Mouse (Mus musculus): Measurements from ENCODE around the gene Cpeb4. TPM values are rescaled to one million over a fixed set of nuclear protein-coding genes. Genes with fewer than 3 reads are reported as not detected.

The Cpeb4 gene
- polyA plus RNA-seq, 1 experiment from 2014 or later, result 14.8 TPM

GRCm38 (mm10) chr11:31867976-31868375 is 4.0 kb upstream of the Cpeb4 start:
- peaks cover 0 to 3% of the 10 kb centered on the region in 2 experiments; a peak in 1 of 4 replicates for H3K4me1 ChIP-seq (ENCODE audit: control insufficient read depth in 2 of 2, insufficient read depth in 2 of 2, low read length in 2 of 2)
- no peak overlapping the region for H3K4me3 ChIP-seq (ENCODE audit: control insufficient read depth in 1 of 2, insufficient read depth in 1 of 2, low read depth in 1 of 2, low read length in 2 of 2)
- H3K9ac ChIP-seq (ENCODE audit: low read length), result no peak overlapping the region
- no peaks in the 10 kb centered on the region for H3K9me3 ChIP-seq (ENCODE audit: control insufficient read depth, low read length)
- ATAC-seq (ENCODE audit: insufficient number of reproducible peaks, insufficient read depth, low FRiP score, low read depth), result no peak
- no peak overlapping the region for H3K4me2 ChIP-seq (ENCODE audit: low read length)
- no peaks in the 10 kb centered on the region for H3K36me3 ChIP-seq (ENCODE audit: control insufficient read depth, insufficient read depth, low read length)
- 76% methylated on average over 4 of the region's 4 CpGs for WGBS
- H3K27me3 ChIP-seq (ENCODE audit: control insufficient read depth, insufficient read depth, low read length), result no peaks in the 10 kb centered on the region
- H3K27ac ChIP-seq (replicated peaks in 1 of 2; ENCODE audit: control insufficient read depth in 1 of 2, insufficient read depth in 1 of 2, low read depth in 2 of 2, low read length in 2 of 2), result no peak overlapping the region

GRCm38 (mm10) chr11:31870285-31871010 is 1.6 kb upstream of the Cpeb4 start:
- peak overlapping the region; percentile 90 for H3K9ac ChIP-seq (ENCODE audit: low read length)
- peak overlapping the region; percentile 82 for H3K4me2 ChIP-seq (ENCODE audit: low read length)
- no peaks in the 10 kb centered on the region for H3K9me3 ChIP-seq (ENCODE audit: control insufficient read depth, low read length)
- H3K36me3 ChIP-seq (ENCODE audit: control insufficient read depth, insufficient read depth, low read length), result no peaks in the 10 kb centered on the region; the same call in 1 of the 2 replicates
- peaks cover 0 to 9% of the 10 kb centered on the region in 2 experiments; a peak in 2 of 4 replicates for H3K4me1 ChIP-seq (ENCODE audit: control insufficient read depth in 2 of 2, insufficient read depth in 2 of 2, low read length in 2 of 2)
- H3K27ac ChIP-seq (replicated peaks in 1 of 2; ENCODE audit: control insufficient read depth in 1 of 2, insufficient read depth in 1 of 2, low read depth in 2 of 2, low read length in 2 of 2), result peak overlapping the region; percentile 92 to 96
- peak overlapping the region; percentile 89 for H3K4me3 ChIP-seq (ENCODE audit: control insufficient read depth in 1 of 2, insufficient read depth in 1 of 2, low read depth in 1 of 2, low read length in 2 of 2)
- H3K27me3 ChIP-seq (ENCODE audit: control insufficient read depth, insufficient read depth, low read length), result no peaks in the 10 kb centered on the region
- WGBS, result under 1% methylated on average over 53 of the region's 53 CpGs
- peak; percentile 100 for ATAC-seq (ENCODE audit: insufficient number of reproducible peaks, insufficient read depth, low FRiP score, low read depth)

- H3K36me3 ChIP-seq (ENCODE audit: control insufficient read depth, insufficient read depth, low read length), result no peaks in the 10 kb centered on the region; the same call in 1 of the 2 replicates
- H3K4me2 ChIP-seq (ENCODE audit: low read length), result peak overlapping the region; percentile 82
- no peak for ATAC-seq (ENCODE audit: insufficient number of reproducible peaks, insufficient read depth, low FRiP score, low read depth)
- peak overlapping the region; percentile 90 for H3K9ac ChIP-seq (ENCODE audit: low read length)
- H3K27me3 ChIP-seq (ENCODE audit: control insufficient read depth, insufficient read depth, low read length), result no peaks in the 10 kb centered on the region
- H3K4me3 ChIP-seq (ENCODE audit: control insufficient read depth in 1 of 2, insufficient read depth in 1 of 2, low read depth in 1 of 2, low read length in 2 of 2), result peak overlapping the region; percentile 89
- H3K9me3 ChIP-seq (ENCODE audit: control insufficient read depth, low read length), result no peaks in the 10 kb centered on the region
- 0% methylated on average over 21 of the region's 21 CpGs for WGBS
- peak overlapping the region; percentile 54 to 92 for H3K27ac ChIP-seq (replicated peaks in 1 of 2; ENCODE audit: control insufficient read depth in 1 of 2, insufficient read depth in 1 of 2, low read depth in 2 of 2, low read length in 2 of 2)
- peaks cover 0 to 12% of the 10 kb centered on the region in 2 experiments; a peak in 2 of 4 replicates for H3K4me1 ChIP-seq (ENCODE audit: control insufficient read depth in 2 of 2, insufficient read depth in 2 of 2, low read length in 2 of 2)
Observed at GRCm38 (mm10) chr11:31871135-31871541, 873 bp upstream of the Cpeb4 start.

DNA sequence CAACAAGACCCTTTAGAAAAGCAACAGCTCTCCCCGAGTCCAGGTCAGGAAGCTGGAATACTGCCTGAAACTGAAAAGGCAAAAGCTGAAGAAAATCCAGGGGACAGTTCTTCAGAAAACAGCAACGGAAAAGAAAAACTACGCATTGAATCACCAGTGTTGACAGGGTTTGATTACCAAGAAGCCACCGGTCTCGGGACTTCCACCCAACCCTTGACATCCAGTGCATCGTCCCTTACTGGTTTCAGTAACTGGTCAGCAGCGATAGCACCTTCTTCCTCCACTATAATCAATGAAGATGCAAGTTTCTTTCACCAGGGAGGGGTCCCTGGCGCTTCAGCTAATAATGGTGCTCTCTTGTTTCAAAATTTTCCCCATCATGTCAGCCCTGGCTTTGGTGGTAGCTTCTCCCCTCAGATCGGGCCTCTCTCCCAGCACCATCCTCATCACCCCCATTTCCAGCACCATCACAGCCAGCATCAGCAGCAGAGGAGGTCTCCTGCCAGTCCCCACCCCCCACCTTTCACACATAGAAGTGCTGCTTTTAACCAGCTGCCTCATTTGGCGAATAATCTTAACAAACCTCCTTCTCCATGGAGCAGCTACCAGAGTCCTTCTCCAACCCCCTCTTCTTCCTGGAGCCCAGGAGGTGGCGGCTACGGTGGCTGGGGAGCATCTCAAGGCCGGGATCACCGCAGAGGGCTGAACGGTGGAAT is 693 bp downstream of the Cpeb4 start:
- H3K9ac ChIP-seq (ENCODE audit: low read length), result peak overlapping the region; percentile 72
- peak overlapping the region; percentile 82 for H3K4me2 ChIP-seq (ENCODE audit: low read length)
- H3K4me3 ChIP-seq (ENCODE audit: control insufficient read depth in 1 of 2, insufficient read depth in 1 of 2, low read depth in 1 of 2, low read length in 2 of 2), result peak overlapping the region; percentile 59 to 89
- H3K36me3 ChIP-seq (ENCODE audit: control insufficient read depth, insufficient read depth, low read length), result no peaks in the 10 kb centered on the region; the same call in 1 of the 2 replicates
- peak overlapping the region; percentile 55 to 72 for H3K27ac ChIP-seq (replicated peaks in 1 of 2; ENCODE audit: control insufficient read depth in 1 of 2, insufficient read depth in 1 of 2, low read depth in 2 of 2, low read length in 2 of 2)
- 12% methylated on average over 15 of the region's 15 CpGs for WGBS
- H3K9me3 ChIP-seq (ENCODE audit: control insufficient read depth, low read length), result no peaks in the 10 kb centered on the region
- peaks cover 0 to 18% of the 10 kb centered on the region in 2 experiments; a peak in 3 of 4 replicates for H3K4me1 ChIP-seq (ENCODE audit: control insufficient read depth in 2 of 2, insufficient read depth in 2 of 2, low read length in 2 of 2)
- H3K27me3 ChIP-seq (ENCODE audit: control insufficient read depth, insufficient read depth, low read length), result no peaks in the 10 kb centered on the region
- ATAC-seq (ENCODE audit: insufficient number of reproducible peaks, insufficient read depth, low FRiP score, low read depth), result no peak

DNA sequence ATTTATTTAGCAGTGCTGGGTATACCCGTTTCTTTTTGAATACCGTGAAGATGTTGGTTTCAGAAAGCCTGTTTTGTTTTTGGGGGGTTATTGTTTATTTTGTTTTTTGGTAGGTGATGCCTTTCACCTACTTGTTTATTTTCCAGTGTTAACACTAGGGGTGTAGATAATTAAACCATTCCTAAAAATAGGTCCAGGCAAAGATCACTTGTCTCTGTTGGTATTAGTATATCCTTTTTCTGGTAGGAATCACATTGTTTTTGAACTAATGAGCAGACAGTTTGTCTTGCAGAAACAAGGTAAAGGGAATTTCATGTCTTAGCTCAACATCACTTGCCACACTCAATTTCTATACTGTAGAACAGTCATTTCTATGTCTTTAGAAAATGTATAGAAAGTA is 2.1 kb downstream of the Cpeb4 start:
- Histone ChIP-seq H3K36me3 (ENCODE audit: control insufficient read depth, insufficient read depth, low read length) (no peaks in the 10 kb centered on the region; the same call in 1 of the 2 replicates), H3K4me1 (ENCODE audit: control insufficient read depth in 2 of 2, insufficient read depth in 2 of 2, low read length in 2 of 2) (peaks cover 0 to 18% of the 10 kb centered on the region in 2 experiments; a peak in 3 of 4 replicates), H3K4me2 (ENCODE audit: low read length) (peak overlapping the region; percentile 82), H3K9me3 (ENCODE audit: control insufficient read depth, low read length) (no peaks in the 10 kb centered on the region), H3K27me3 (ENCODE audit: control insufficient read depth, insufficient read depth, low read length) (no peaks in the 10 kb centered on the region), H3K27ac (replicated peaks in 1 of 2; ENCODE audit: control insufficient read depth in 1 of 2, insufficient read depth in 1 of 2, low read depth in 2 of 2, low read length in 2 of 2) (no peak overlapping the region), H3K9ac (ENCODE audit: low read length) (peak overlapping the region; percentile 72), H3K4me3 (ENCODE audit: control insufficient read depth in 1 of 2, insufficient read depth in 1 of 2, low read depth in 1 of 2, low read length in 2 of 2) (peak overlapping the region in 1 of 2 experiments; percentile 89; a peak in 2 of 4 replicates)
- no peak for ATAC-seq (ENCODE audit: insufficient number of reproducible peaks, insufficient read depth, low FRiP score, low read depth)
- WGBS, result 29% methylated on average over 2 of the region's 2 CpGs

- Histone ChIP-seq H3K27me3 (ENCODE audit: control insufficient read depth, insufficient read depth, low read length) (no peaks in the 10 kb centered on the region), H3K4me2 (ENCODE audit: low read length) (no peak overlapping the region), H3K36me3 (ENCODE audit: control insufficient read depth, insufficient read depth, low read length) (0 out of 2 replicates have a peak, but pooled peaks cover 2% of the 10 kb centered on the region), H3K9me3 (ENCODE audit: control insufficient read depth, low read length) (no peaks in the 10 kb centered on the region), H3K27ac (replicated peaks in 1 of 2; ENCODE audit: control insufficient read depth in 1 of 2, insufficient read depth in 1 of 2, low read depth in 2 of 2, low read length in 2 of 2) (peak overlapping the region in 1 of 2 experiments; percentile 53; a peak in 2 of 4 replicates), H3K4me3 (ENCODE audit: control insufficient read depth in 1 of 2, insufficient read depth in 1 of 2, low read depth in 1 of 2, low read length in 2 of 2) (no peak overlapping the region), H3K9ac (ENCODE audit: low read length) (peak overlapping the region; percentile 41; the same call in 1 of the 2 replicates), H3K4me1 (ENCODE audit: control insufficient read depth in 2 of 2, insufficient read depth in 2 of 2, low read length in 2 of 2) (peaks cover 0 to 31% of the 10 kb centered on the region in 2 experiments; a peak in 3 of 4 replicates)
- ATAC-seq (ENCODE audit: insufficient number of reproducible peaks, insufficient read depth, low FRiP score, low read depth), result no peak
- 27% methylated on average over 1 of the region's 1 CpGs for WGBS
Observed at GRCm38 (mm10) chr11:31883671-31884070, 11.7 kb downstream of the Cpeb4 start.

DNA sequence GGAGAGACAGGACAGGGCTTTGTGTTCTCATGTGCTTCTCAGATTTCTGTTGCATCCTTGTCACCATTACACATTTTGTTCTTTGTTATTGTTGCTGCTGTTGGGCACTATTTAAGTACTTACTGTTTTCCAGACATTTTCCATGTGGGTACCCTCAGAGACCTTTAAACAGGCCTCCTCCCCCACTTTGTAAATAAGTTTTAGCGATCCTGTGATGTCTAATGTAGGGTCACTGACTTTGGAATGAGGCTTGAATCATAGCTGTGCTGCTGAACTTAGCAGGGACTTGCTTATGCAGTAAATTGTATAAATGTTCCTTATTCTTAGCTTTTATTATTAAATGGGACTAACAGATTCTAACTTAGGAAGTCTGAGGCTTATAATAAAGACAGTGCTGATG is 13.8 kb downstream of the Cpeb4 start:
- H3K9ac ChIP-seq (ENCODE audit: low read length), result no peak overlapping the region
- 62% methylated on average over 1 of the region's 1 CpGs for WGBS
- H3K9me3 ChIP-seq (ENCODE audit: control insufficient read depth, low read length), result no peaks in the 10 kb centered on the region
- no peak for ATAC-seq (ENCODE audit: insufficient number of reproducible peaks, insufficient read depth, low FRiP score, low read depth)
- H3K4me2 ChIP-seq (ENCODE audit: low read length), result no peak overlapping the region
- no peaks in the 10 kb centered on the region for H3K27me3 ChIP-seq (ENCODE audit: control insufficient read depth, insufficient read depth, low read length)
- peaks cover 8% of the 10 kb centered on the region; the same call in 1 of the 2 replicates for H3K36me3 ChIP-seq (ENCODE audit: control insufficient read depth, insufficient read depth, low read length)
- no peak overlapping the region for H3K27ac ChIP-seq (replicated peaks in 1 of 2; ENCODE audit: control insufficient read depth in 1 of 2, insufficient read depth in 1 of 2, low read depth in 2 of 2, low read length in 2 of 2)
- peaks cover 0 to 34% of the 10 kb centered on the region in 2 experiments; a peak in 3 of 4 replicates for H3K4me1 ChIP-seq (ENCODE audit: control insufficient read depth in 2 of 2, insufficient read depth in 2 of 2, low read length in 2 of 2)
- no peak overlapping the region for H3K4me3 ChIP-seq (ENCODE audit: control insufficient read depth in 1 of 2, insufficient read depth in 1 of 2, low read depth in 1 of 2, low read length in 2 of 2)

Data from heart, embryonic 14.5 days (tissue).